Mouse (Mus musculus) embryonic fibroblast, embryonic 13.5 days (primary cell): ENCODE results near the gene Cand2.

Experiments used
- CTCF ChIP-seq: IDR thresholded peaks from 2 replicates; pipeline ENCODE4 v1.5.1; 2011; ENCODE audit warnings: mild to moderate bottlenecking, control low read depth, low read length, moderate library complexity, borderline replicate concordance; ENCODE audit not compliant: insufficient read depth
- POLR2A ChIP-seq: IDR thresholded peaks from 2 replicates; pipeline ENCODE4 v1.6.1; 2011; ENCODE audit warnings: low read depth, mild to moderate bottlenecking, control low read depth, low read length, moderate library complexity

DNA sequence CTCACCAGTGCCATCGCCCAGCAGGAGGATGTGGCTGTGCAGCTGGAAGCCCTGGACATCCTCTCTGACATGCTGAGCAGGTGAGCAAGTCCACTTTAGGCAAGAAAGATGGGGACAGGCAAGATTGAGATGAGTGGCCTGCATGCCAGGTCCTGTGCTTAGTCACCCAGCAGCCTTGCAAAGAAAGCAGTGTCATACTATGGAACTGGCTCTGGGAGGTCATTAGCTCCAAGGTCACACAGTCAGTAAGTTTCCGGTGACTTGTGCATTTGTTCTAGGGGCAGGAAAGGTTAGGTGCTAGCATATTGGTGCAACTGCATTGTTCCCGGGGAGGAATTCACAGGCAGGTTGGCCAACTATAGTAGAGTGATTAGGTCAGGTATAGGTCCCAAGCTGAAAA lies 8.4 kb downstream of the Cand2 start:
- TF ChIP-seq POLR2A (no peak), CTCF (no peak)
